Mouse (Mus musculus): ENCODE results near the gene Syt14.

GRCm38 (mm10) chr1:193053065-193053464 is 17.5 kb upstream of the Syt14 start:
- no peak for TF ChIP-seq POLR2A (IDR thresholded peaks at IDR 0.05; ENCODE audit: borderline replicate concordance, extremely low read depth, low read depth, low read length)
- no peak for TF ChIP-seq CTCF (IDR thresholded peaks at IDR 0.05; ENCODE audit: insufficient read depth, low read length)
